Comparison of ENCODE assay signal across 10 mouse cellular contexts in genomic region chr13:112760538-112760881, GRCm38 (mm10). TPM values are rescaled to one million over a fixed set of nuclear protein-coding genes. Genes with fewer than 3 reads are reported as not detected.
DNase-seq lines count a peak whose midpoint lies in the region; ATAC-seq and TF ChIP-seq lines count a peak whose summit lies in the region.
"Had no signal": no experiment of that assay in that cellular context is flagged by ENCODE, and none has a peak within 500 bp of the region (broad histone marks: within the 10 kb centered on the region; RNA-seq: fewer than 3 reads in every experiment).

No protein-coding gene starts in this region.

- no peaks in the 10 kb centered on the region for H3K36me3 ChIP-seq in kidney, adult 2 months (ENCODE audit: control insufficient read depth, insufficient read depth, low read length)
- H3K36me3 ChIP-seq in MEL (ENCODE audit: control insufficient read depth in 1 of 2, insufficient read depth in 2 of 2, low read length in 2 of 2): peaks cover 0 to 48% of the 10 kb centered on the region in 2 experiments; a peak in 2 of 4 replicates
- H3K36me3 ChIP-seq in heart, postnatal 0 days (replicated peaks; ENCODE audit: control insufficient read depth, insufficient read depth, low read length): no peaks in the 10 kb centered on the region
- no peaks in the 10 kb centered on the region for H3K36me3 ChIP-seq in forebrain, postnatal 0 days (ENCODE audit: insufficient read depth)
- H3K36me3 ChIP-seq in forebrain, embryonic 13.5 days (ENCODE audit: poor library complexity, severe bottlenecking): no peaks in the 10 kb centered on the region
- H3K36me3 ChIP-seq: embryonic facial prominence, embryonic 12.5 days; neural tube, embryonic 13.5 days had no signal

- peak; percentile 75 for DNase-seq in kidney, adult 2 months
- no peak for DNase-seq in kidney, adult 9 months
- DNase-seq in MEL (ENCODE audit: low read depth, low spot score): peak; percentile 71
- DNase-seq in heart, postnatal 0 days (ENCODE audit: low spot score): no peak
- no peak for DNase-seq in forebrain, postnatal 0 days

- peak; percentile 13; the same call in 1 of the 2 replicates for ATAC-seq in heart, postnatal 0 days (ENCODE audit: insufficient read depth, low read depth)
- ATAC-seq in monocyte, adult 5-6 weeks (replicated peaks; ENCODE audit: insufficient number of reproducible peaks, low FRiP score, low TSS enrichment, poor library complexity, severe bottlenecking): peak; percentile 77
- no peak for ATAC-seq in forebrain, postnatal 0 days
- no peak for ATAC-seq in forebrain, embryonic 13.5 days

- H3K79me2 ChIP-seq in MEL (ENCODE audit: control insufficient read depth, insufficient read depth, low read length, poor library complexity): no peaks in the 10 kb centered on the region

- 0 out of 2 replicates have a peak, but pooled peaks cover 3% of the 10 kb centered on the region for H3K4me1 ChIP-seq in kidney, adult 2 months (ENCODE audit: control insufficient read depth, insufficient read depth, low read length)
- H3K4me1 ChIP-seq in MEL (ENCODE audit: control insufficient read depth in 1 of 2, insufficient read depth in 2 of 2, low read length in 2 of 2): peaks cover 26 to 48% of the 10 kb centered on the region in 2 experiments
- H3K4me1 ChIP-seq in heart, postnatal 0 days (ENCODE audit: control insufficient read depth, insufficient read depth): peaks cover 44% of the 10 kb centered on the region
- H3K4me1 ChIP-seq in forebrain, postnatal 0 days (ENCODE audit: insufficient read depth): no peaks in the 10 kb centered on the region
- no peaks in the 10 kb centered on the region for H3K4me1 ChIP-seq in forebrain, embryonic 13.5 days

- no peaks in the 10 kb centered on the region for H3K27me3 ChIP-seq in kidney, adult 2 months (replicated peaks; ENCODE audit: control insufficient read depth, insufficient read depth, low read length)
- H3K27me3 ChIP-seq in MEL (ENCODE audit: control insufficient read depth in 1 of 2, insufficient read depth in 2 of 2, low read length in 2 of 2): no peaks in the 10 kb centered on the region
- H3K27me3 ChIP-seq in heart, postnatal 0 days (ENCODE audit: control insufficient read depth, insufficient read depth, low read length): no peaks in the 10 kb centered on the region
- H3K27me3 ChIP-seq in forebrain, postnatal 0 days (ENCODE audit: insufficient read depth, low read length): no peaks in the 10 kb centered on the region
- no peaks in the 10 kb centered on the region for H3K27me3 ChIP-seq in forebrain, embryonic 13.5 days
- H3K27me3 ChIP-seq: embryonic facial prominence, embryonic 12.5 days; neural tube, embryonic 13.5 days had no signal

- H3K9me3 ChIP-seq in MEL (replicated peaks; ENCODE audit: insufficient read depth, low read length): no peaks in the 10 kb centered on the region
- H3K9me3 ChIP-seq in heart, postnatal 0 days (replicated peaks; ENCODE audit: control insufficient read depth, low read length): no peaks in the 10 kb centered on the region
- H3K9me3 ChIP-seq in forebrain, postnatal 0 days (ENCODE audit: low read length): no peaks in the 10 kb centered on the region
- no peaks in the 10 kb centered on the region for H3K9me3 ChIP-seq in forebrain, embryonic 13.5 days (replicated peaks)
- H3K9me3 ChIP-seq: embryonic facial prominence, embryonic 12.5 days had no signal

- 36% methylated on average over 1 of the region's 1 CpGs for WGBS in kidney, adult 2 months
- 4% methylated on average over 1 of the region's 1 CpGs for WGBS in heart, postnatal 0 days
- WGBS in forebrain, postnatal 0 days: 48% methylated on average over 1 of the region's 1 CpGs
- WGBS in forebrain, embryonic 13.5 days: 44% methylated on average over 1 of the region's 1 CpGs

- H3K9ac ChIP-seq in MEL (ENCODE audit: control insufficient read depth, low read depth, low read length, poor library complexity, severe bottlenecking): peak overlapping the region; percentile 53
- H3K9ac ChIP-seq in heart, postnatal 0 days (replicated peaks; ENCODE audit: low read depth, low read length): no peak overlapping the region
- no peak overlapping the region for H3K9ac ChIP-seq in forebrain, postnatal 0 days
- no peak overlapping the region for H3K9ac ChIP-seq in forebrain, embryonic 13.5 days
- H3K9ac ChIP-seq: embryonic facial prominence, embryonic 12.5 days; neural tube, embryonic 13.5 days had no signal

- H3K4me2 ChIP-seq in heart, postnatal 0 days (ENCODE audit: low read depth, low read length): no peak overlapping the region
- no peak overlapping the region for H3K4me2 ChIP-seq in forebrain, postnatal 0 days (ENCODE audit: low read depth)
- H3K4me2 ChIP-seq in forebrain, embryonic 13.5 days: no peak overlapping the region
- H3K4me2 ChIP-seq: embryonic facial prominence, embryonic 12.5 days; neural tube, embryonic 13.5 days had no signal

- no peak for TF ChIP-seq RAD21 in MEL (IDR thresholded peaks at IDR 0.05; ENCODE audit: low read depth, low read length)

- H3K27ac ChIP-seq in kidney, adult 2 months (ENCODE audit: insufficient read depth, low read depth, low read length): peak overlapping the region; percentile 85
- peak overlapping the region; percentile 55 for H3K27ac ChIP-seq in MEL (ENCODE audit: control insufficient read depth, low read depth, low read length)
- peak overlapping the region; percentile 61 for H3K27ac ChIP-seq in heart, postnatal 0 days (ENCODE audit: low read depth)
- no peak overlapping the region for H3K27ac ChIP-seq in forebrain, postnatal 0 days (ENCODE audit: low read depth, low read length)
- H3K27ac ChIP-seq in forebrain, embryonic 13.5 days: no peak overlapping the region
- H3K27ac ChIP-seq: embryonic facial prominence, embryonic 12.5 days; macrophage; neural tube, embryonic 13.5 days had no signal

- H3K4me3 ChIP-seq in kidney, adult 2 months (ENCODE audit: insufficient read depth, low read depth, low read length): no peak overlapping the region
- peak overlapping the region in 1 of 2 experiments; percentile 35; a peak in 3 of 4 replicates for H3K4me3 ChIP-seq in MEL (ENCODE audit: control insufficient read depth in 1 of 2, insufficient read depth in 1 of 2, low read depth in 2 of 2, low read length in 2 of 2)
- H3K4me3 ChIP-seq in heart, postnatal 0 days (ENCODE audit: low read depth, low read length): no peak overlapping the region
- H3K4me3 ChIP-seq in forebrain, postnatal 0 days (ENCODE audit: low read depth, low read length): no peak overlapping the region
- H3K4me3 ChIP-seq in forebrain, embryonic 13.5 days: no peak overlapping the region
- H3K4me3 ChIP-seq: embryonic facial prominence, embryonic 12.5 days; neural tube, embryonic 13.5 days had no signal

- no peak for TF ChIP-seq CTCF in kidney, adult 2 months (conservative IDR thresholded peaks at IDR 0.05; ENCODE audit: insufficient read depth, insufficient read length, low read depth, low read length)
- no peak for TF ChIP-seq CTCF in MEL (IDR thresholded peaks at IDR 0.05 in 2 of 3, conservative IDR thresholded peaks at IDR 0.05 in 1 of 3; ENCODE audit: control insufficient read depth in 1 of 3, insufficient read depth in 1 of 3, low read depth in 2 of 3, low read length in 3 of 3, poor library complexity in 1 of 3, severe bottlenecking in 1 of 3)
- no peak for TF ChIP-seq CTCF in heart, postnatal 0 days (IDR thresholded peaks at IDR 0.05; ENCODE audit: low read depth)
- no peak for TF ChIP-seq CTCF in forebrain, postnatal 0 days (IDR thresholded peaks at IDR 0.05; ENCODE audit: low read depth)

- no peak for TF ChIP-seq EP300 in MEL (IDR thresholded peaks at IDR 0.05; ENCODE audit: low read depth in 1 of 2, low read length in 2 of 2)
- TF ChIP-seq EP300 in heart, postnatal 0 days (IDR thresholded peaks at IDR 0.05; ENCODE audit: low read depth): no peak

- no peak for TF ChIP-seq POLR2A in kidney, adult 2 months (IDR thresholded peaks at IDR 0.05; ENCODE audit: low read depth, low read length)
- no peak for TF ChIP-seq POLR2A in MEL (IDR thresholded peaks at IDR 0.05; ENCODE audit: control insufficient read depth in 1 of 2, insufficient read depth in 1 of 2, low read depth in 1 of 2, low read length in 2 of 2, poor library complexity in 1 of 2)

TF ChIP-seq in MEL, 35 proteins besides CTCF, POLR2A, EP300 and RAD21:
- TF ChIP-seq ZC3H11A (IDR thresholded peaks at IDR 0.05; ENCODE audit: low read depth, low read length) (no peak), JUND (IDR thresholded peaks at IDR 0.05; ENCODE audit: low read depth, low read length) (peak; percentile 93; the same call in 1 of the 2 replicates), USF1 (IDR thresholded peaks at IDR 0.05; ENCODE audit: low read depth, low read length) (peak; percentile 76), MEF2A (IDR thresholded peaks at IDR 0.05; ENCODE audit: extremely low read depth, insufficient replicate concordance, low read depth, low read length, poor library complexity, severe bottlenecking) (no peak), NRF1 (IDR thresholded peaks at IDR 0.05; ENCODE audit: insufficient read depth, low read depth, low read length, poor library complexity, severe bottlenecking) (no peak), ELF1 (IDR thresholded peaks at IDR 0.05; ENCODE audit: low read depth, low read length) (peak; percentile 63; the same call in 1 of the 2 replicates), POLR2AphosphoS5 (IDR thresholded peaks at IDR 0.05; ENCODE audit: borderline replicate concordance, low read depth, low read length) (no peak), CHD1 (IDR thresholded peaks at IDR 0.05; ENCODE audit: low read depth, low read length) (no peak), TCF12 (IDR thresholded peaks at IDR 0.05; ENCODE audit: low read depth, low read length) (no peak), USF2 (IDR thresholded peaks at IDR 0.05; ENCODE audit: borderline replicate concordance in 1 of 2, insufficient read depth in 1 of 2, low read depth in 1 of 2, low read length in 2 of 2) (no peak)

RNA-seq across cellular contexts. Expression of gene Plpp1, which starts 40.1 kb away (rescaled TPM):
- polyA plus RNA-seq in kidney, adult 2 months (2012; rRNA removed): 98.1 and 123 TPM in 2 replicates
- total RNA-seq in MEL (2012; rRNA removed): 0.10 and 0.12 TPM in 2 replicates
- polyA plus RNA-seq in MEL (2012; ENCODE audit: insufficient read depth in 1 of 2, insufficient read length in 2 of 2, low read depth in 1 of 2, low replicate concordance in 2 of 2, missing spikeins in 1 of 2): under 1 TPM in 1 of 2 experiments, not detected in 1; 0.15 TPM
- total RNA-seq in heart, postnatal 0 days (2014; rRNA removed; ENCODE audit: low replicate concordance): 88.7 and 129 TPM in 2 replicates
- 89.4 and 101 TPM in 2 replicates for polyA plus RNA-seq in heart, postnatal 0 days (2015; fragmentation: Nextera tagmentation; extraction: Ambion mirVana)
- 1.6 to 1.8 TPM in 2 of 3 replicates, not detected in the other for total RNA-seq in monocyte, adult 5-6 weeks (2017)
- total RNA-seq in forebrain, postnatal 0 days (2014; rRNA removed): 44.4 and 48.0 TPM in 2 replicates
- polyA plus RNA-seq in forebrain, postnatal 0 days (2015; fragmentation: Nextera tagmentation; extraction: Ambion mirVana): 60.8 and 68.0 TPM in 2 replicates
- polyA plus RNA-seq in forebrain, embryonic 13.5 days (2015; fragmentation: Nextera tagmentation; extraction: Ambion mirVana): 20.6 and 27.0 TPM in 2 replicates

Comparison
In these comparisons a context has a peak if more than half of its experiments do, and no peak if none do; other contexts are left out.
1. DNase-seq: peak in kidney, adult 2 months (single experiment) and MEL (single experiment); none in kidney, adult 9 months (single experiment), heart, postnatal 0 days (single experiment) and forebrain, postnatal 0 days (single experiment).
2. H3K27ac ChIP-seq: peak in kidney, adult 2 months (single experiment), MEL (single experiment) and heart, postnatal 0 days (single experiment); none in forebrain, postnatal 0 days (single experiment) and forebrain, embryonic 13.5 days (single experiment).
3. ATAC-seq: peak in heart, postnatal 0 days (single experiment) and monocyte, adult 5-6 weeks (single experiment); none in forebrain, postnatal 0 days (single experiment) and forebrain, embryonic 13.5 days (single experiment).
4. RNA of gene Plpp1, which starts 40.1 kb away (polyA plus RNA-seq): 98.1 to 123 TPM in kidney, adult 2 months, 89.4 to 101 TPM in heart, postnatal 0 days, 60.8 to 68.0 TPM in forebrain, postnatal 0 days and 20.6 to 27.0 TPM in forebrain, embryonic 13.5 days; 0.15 TPM in MEL; every median in the first group is over 10 times any median in the second.